Mouse (Mus musculus) lung, embryonic 16.5 days (tissue): Measurements from ENCODE around the gene Sppl3. TPM values are rescaled to one million over a fixed set of nuclear protein-coding genes. Genes with fewer than 3 reads are reported as not detected.
A peak's percentile ranks its signal among the peaks of the same experiment; 100 is the strongest.

ENCODE experiments used
- ATAC-seq: fragments of 200-750 bp; cut with Nextera tagmentation; 2 replicates; pipeline ENCODE4 v1.8.0; 2017; ENCODE audit warnings: low read depth, mild to moderate bottlenecking, moderate library complexity
- H3K27ac ChIP-seq: fragments of 300-500 bp; sonication (generic); 2 replicates; pipeline ENCODE4 v1.5.1; 2014; ENCODE audit warnings: mild to moderate bottlenecking, control low read depth, low read length
- H3K27me3 ChIP-seq: fragments of 300-500 bp; sonication (generic); 2 replicates; pipeline ENCODE4 v1.6.1; 2014; ENCODE audit warnings: low read depth, low read length, mixed read lengths; ENCODE audit not compliant: control insufficient read depth, insufficient read depth
- H3K36me3 ChIP-seq: fragments of 300-500 bp; sonication (generic); 2 replicates; pipeline ENCODE4 v1.6.1; 2014; ENCODE audit warnings: low read length; ENCODE audit not compliant: control insufficient read depth, insufficient read depth
- H3K4me1 ChIP-seq: fragments of 300-500 bp; sonication (generic); replicated peaks from 2 replicates; pipeline ENCODE4 v1.6.1; 2014; ENCODE audit warnings: low read length, mixed read lengths; ENCODE audit not compliant: control insufficient read depth, insufficient read depth
- H3K4me2 ChIP-seq: fragments of 300-500 bp; sonication (generic); 2 replicates; pipeline ENCODE4 v1.6.1; 2014; ENCODE audit warnings: low read depth, low read length, control low read depth
- H3K4me3 ChIP-seq: fragments of 300-500 bp; sonication (generic); 2 replicates; pipeline ENCODE4 v1.5.1; 2014; ENCODE audit warnings: mild to moderate bottlenecking, low read length, control low read depth
- H3K9ac ChIP-seq: fragments of 300-500 bp; sonication (generic); 2 replicates; pipeline ENCODE4 v1.6.1; 2014; ENCODE audit warnings: low read length, control low read depth
- H3K9me3 ChIP-seq: fragments of 300-500 bp; sonication (generic); 2 replicates; pipeline ENCODE4 v1.6.1; 2016; ENCODE audit warnings: low read length; ENCODE audit not compliant: control insufficient read depth
- WGBS: fragments of 180-500 bp; shearing (Covaris S2); extraction: QIAGEN DNeasy Blood & Tissue Kit; methylation state at CpG from one replicate; pipeline ENCODE4 v1.1.7; 2014; 5-methylcytosine and 5-hydroxymethylcytosine counted together
- polyA plus RNA-seq: library from polyadenylated mRNA; unstranded; fragments of >200 nt; fragmentation: Nextera tagmentation; extraction: Ambion mirVana; gene quantifications from 2 replicates; pipeline ENCODE4 v1.2.1, GENCODE M21; 2015

The Sppl3 gene
- polyA plus RNA-seq, 1 experiment from 2014 or later: 9.6 TPM

GRCm38 (mm10) chr5:114970824-114971227, 40.1 kb upstream of the Sppl3 start, which contains the start of gene Hnf1a:
Hnf1a (minus strand) TSS chr5:114971094.
- WGBS: 48% methylated on average over 17 of the region's 17 CpGs
- ATAC-seq: no peak
- Histone ChIP-seq H3K27me3 (no peaks in the 10 kb centered on the region), H3K27ac (no peak within 1 kb of the TSS), H3K9ac (no peak within 1 kb of the TSS), H3K4me3 (no peak within 1 kb of the TSS), H3K9me3 (no peaks in the 10 kb centered on the region), H3K4me1 (no peaks in the 10 kb centered on the region), H3K36me3 (no peaks in the 10 kb centered on the region), H3K4me2 (no peak within 1 kb of the TSS)

- Histone ChIP-seq H3K9ac (no peak overlapping the region), H3K27ac (no peak overlapping the region), H3K4me1 (no peaks in the 10 kb centered on the region), H3K9me3 (no peaks in the 10 kb centered on the region), H3K27me3 (no peaks in the 10 kb centered on the region), H3K36me3 (no peaks in the 10 kb centered on the region), H3K4me3 (no peak overlapping the region), H3K4me2 (no peak overlapping the region)
- ATAC-seq: no peak
- 76% methylated on average over 9 of the region's 9 CpGs for WGBS
These were observed 38.7 kb upstream of the Sppl3 start for GRCm38 (mm10) chr5:114972201-114972600.

GRCm38 (mm10) chr5:114973131-114973530, 37.8 kb upstream of the Sppl3 start:
- no peaks in the 10 kb centered on the region for H3K9me3 ChIP-seq
- no peaks in the 10 kb centered on the region for H3K4me1 ChIP-seq
- no peak overlapping the region for H3K4me2 ChIP-seq
- no peak for ATAC-seq
- no peak overlapping the region for H3K4me3 ChIP-seq
- H3K36me3 ChIP-seq: no peaks in the 10 kb centered on the region
- no peak overlapping the region for H3K9ac ChIP-seq
- WGBS: 76% methylated on average over 8 of the region's 8 CpGs
- H3K27ac ChIP-seq: no peak overlapping the region
- H3K27me3 ChIP-seq: no peaks in the 10 kb centered on the region

GRCm38 (mm10) chr5:114976935-114977334, 34.0 kb upstream of the Sppl3 start:
- Histone ChIP-seq H3K9me3 (no peaks in the 10 kb centered on the region), H3K27me3 (no peaks in the 10 kb centered on the region), H3K9ac (no peak overlapping the region), H3K4me1 (peaks cover 15% of the 10 kb centered on the region), H3K27ac (no peak overlapping the region), H3K36me3 (no peaks in the 10 kb centered on the region), H3K4me3 (no peak overlapping the region), H3K4me2 (no peak overlapping the region)
- no peak for ATAC-seq

GRCm38 (mm10) chr5:114978473-114978872, 32.5 kb upstream of the Sppl3 start:
- Histone ChIP-seq H3K36me3 (no peaks in the 10 kb centered on the region), H3K27me3 (no peaks in the 10 kb centered on the region), H3K4me3 (no peak overlapping the region), H3K4me1 (peaks cover 15% of the 10 kb centered on the region), H3K4me2 (no peak overlapping the region; the same call in 1 of the 2 replicates), H3K9me3 (no peaks in the 10 kb centered on the region), H3K9ac (no peak overlapping the region), H3K27ac (no peak overlapping the region)
- no peak for ATAC-seq
- 48% methylated on average over 11 of the region's 11 CpGs for WGBS

- ATAC-seq: peak; percentile 41; the same call in 1 of the 2 replicates
- Histone ChIP-seq H3K9me3 (no peaks in the 10 kb centered on the region), H3K4me2 (peak overlapping the region; percentile 96), H3K36me3 (no peaks in the 10 kb centered on the region), H3K4me1 (peaks cover 15% of the 10 kb centered on the region), H3K27ac (no peak overlapping the region), H3K9ac (0 out of 2 replicates have a peak overlapping the region, but pooled peaks have one; percentile 35), H3K27me3 (no peaks in the 10 kb centered on the region), H3K4me3 (peak overlapping the region; percentile 52)
- WGBS: 5% methylated on average over 6 of the region's 6 CpGs
These were observed 32.1 kb upstream of the Sppl3 start for GRCm38 (mm10) chr5:114978888-114979249.

GRCm38 (mm10) chr5:114979250-114980121, 31.5 kb upstream of the Sppl3 start:
- WGBS: 4% methylated on average over 32 of the region's 32 CpGs

GRCm38 (mm10) chr5:114980122-114980748, 30.7 kb upstream of the Sppl3 start:
- H3K9me3 ChIP-seq: no peaks in the 10 kb centered on the region
- WGBS: 22% methylated on average over 16 of the region's 16 CpGs
- peak overlapping the region; percentile 96 for H3K4me2 ChIP-seq
- peak; percentile 27 for ATAC-seq
- H3K27me3 ChIP-seq: no peaks in the 10 kb centered on the region
- H3K36me3 ChIP-seq: no peaks in the 10 kb centered on the region
- peaks cover 15% of the 10 kb centered on the region for H3K4me1 ChIP-seq
- H3K9ac ChIP-seq: peak overlapping the region; percentile 59
- no peak overlapping the region for H3K27ac ChIP-seq
- H3K4me3 ChIP-seq: peak overlapping the region; percentile 52

More at GRCm38 (mm10) chr5:114979250-114980121, 31.5 kb upstream of the Sppl3 start:
- peak overlapping the region; percentile 59 for H3K9ac ChIP-seq
- H3K27me3 ChIP-seq: no peaks in the 10 kb centered on the region
- H3K4me3 ChIP-seq: peak overlapping the region; percentile 52
- H3K4me2 ChIP-seq: peak overlapping the region; percentile 96
- peaks cover 15% of the 10 kb centered on the region for H3K4me1 ChIP-seq
- H3K36me3 ChIP-seq: no peaks in the 10 kb centered on the region
- no peaks in the 10 kb centered on the region for H3K9me3 ChIP-seq
- peak overlapping the region; percentile 22; the same call in 1 of the 2 replicates for H3K27ac ChIP-seq
- ATAC-seq: peak; percentile 73

- no peak overlapping the region for H3K4me3 ChIP-seq
- H3K27me3 ChIP-seq: no peaks in the 10 kb centered on the region
- H3K4me1 ChIP-seq: peaks cover 15% of the 10 kb centered on the region
- ATAC-seq: no peak
- no peaks in the 10 kb centered on the region for H3K36me3 ChIP-seq
- H3K4me2 ChIP-seq: no peak overlapping the region
- 51% methylated on average over 15 of the region's 15 CpGs for WGBS
- no peak overlapping the region for H3K9ac ChIP-seq
- no peak overlapping the region for H3K27ac ChIP-seq
- no peaks in the 10 kb centered on the region for H3K9me3 ChIP-seq
These were observed 28.9 kb upstream of the Sppl3 start for GRCm38 (mm10) chr5:114982001-114982400.
